Mouse (Mus musculus) limb, embryonic 15.5 days (tissue): ENCODE data around the gene Gm47841. TPM values are rescaled to one million over a fixed set of nuclear protein-coding genes. Genes with fewer than 3 reads are reported as not detected.

Source experiments
- ATAC-seq: fragments of 200-750 bp; cut with Nextera tagmentation; 2 replicates; pipeline ENCODE4 v1.8.0; 2017; ENCODE audit warnings: low read depth, moderate TSS enrichment; ENCODE audit not compliant: insufficient number of reproducible peaks, low FRiP score, low TSS enrichment
- H3K27ac ChIP-seq: fragments of 300-500 bp; sonication (generic); 2 replicates; pipeline ENCODE4 v1.5.1; 2015; ENCODE audit warnings: moderate library complexity, mild to moderate bottlenecking, inconsistent platforms
- H3K27me3 ChIP-seq: fragments of 300-500 bp; sonication (generic); 2 replicates; pipeline ENCODE4 v1.6.1; 2015; ENCODE audit warnings: inconsistent platforms
- H3K36me3 ChIP-seq: fragments of 300-500 bp; sonication (generic); 2 replicates; pipeline ENCODE4 v1.6.1; 2015; ENCODE audit warnings: inconsistent platforms
- H3K4me1 ChIP-seq: fragments of 300-500 bp; sonication (generic); 2 replicates; pipeline ENCODE4 v1.6.1; 2015; ENCODE audit warnings: inconsistent platforms
- H3K4me2 ChIP-seq: fragments of 300-500 bp; sonication (generic); 2 replicates; pipeline ENCODE4 v1.6.1; 2015; ENCODE audit warnings: mild to moderate bottlenecking, inconsistent platforms
- H3K4me3 ChIP-seq: fragments of 300-500 bp; sonication (generic); 2 replicates; pipeline ENCODE4 v1.5.1; 2015; ENCODE audit warnings: mild to moderate bottlenecking, inconsistent platforms
- H3K9ac ChIP-seq: fragments of 300-500 bp; sonication (generic); 2 replicates; pipeline ENCODE4 v1.6.1; 2015; ENCODE audit warnings: inconsistent platforms
- H3K9me3 ChIP-seq: fragments of 300-500 bp; sonication (generic); 2 replicates; pipeline ENCODE4 v1.6.1; 2016; ENCODE audit warnings: inconsistent platforms
- WGBS: fragments of 180-500 bp; shearing (Covaris S2); methylation state at CpG from one replicate; pipeline ENCODE4 v1.1.7; 2015; 5-methylcytosine and 5-hydroxymethylcytosine counted together
- polyA plus RNA-seq: library from polyadenylated mRNA; unstranded; fragments of >200 nt; fragmentation: Nextera tagmentation; extraction: Ambion mirVana; gene quantifications from 2 replicates; pipeline ENCODE4 v1.2.1, GENCODE M21; 2015

Gm47841 gene
- polyA plus RNA-seq, 1 experiment from 2014 or later: not detected

DNA sequence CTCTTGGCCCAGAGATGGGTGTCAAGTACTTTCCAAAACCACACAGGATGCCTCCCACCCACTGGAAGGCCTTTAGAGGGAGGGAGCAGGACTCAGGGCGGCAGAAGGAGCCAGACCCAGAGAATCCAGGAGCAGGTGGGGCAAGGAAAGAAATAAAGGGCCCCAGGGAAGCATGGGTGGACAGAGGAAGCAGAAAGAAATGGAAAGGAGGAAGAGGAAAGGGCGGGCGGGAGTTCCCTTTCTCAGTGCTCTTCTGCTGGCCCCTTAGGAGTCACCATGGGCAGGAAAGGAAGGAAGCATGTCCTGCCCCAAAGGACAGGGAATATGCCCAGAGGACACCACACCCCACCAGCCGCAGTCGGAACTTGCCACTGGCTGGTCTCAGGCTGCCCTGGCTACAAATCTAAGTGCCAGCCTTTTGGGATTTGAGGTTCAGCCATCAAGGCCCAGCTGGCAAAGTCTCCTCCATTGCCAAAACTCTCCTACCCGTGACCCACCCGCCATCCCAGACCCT lies 33.9 kb upstream of the Gm47841 start:
- H3K9ac ChIP-seq: no peak overlapping the region
- no peak for ATAC-seq
- no peaks in the 10 kb centered on the region for H3K9me3 ChIP-seq
- H3K4me3 ChIP-seq: no peak overlapping the region
- H3K4me2 ChIP-seq: no peak overlapping the region
- H3K27ac ChIP-seq: no peak overlapping the region
- no peaks in the 10 kb centered on the region for H3K27me3 ChIP-seq
- no peaks in the 10 kb centered on the region for H3K36me3 ChIP-seq
- H3K4me1 ChIP-seq: peaks cover 54% of the 10 kb centered on the region
- 62% methylated on average over 7 of the region's 7 CpGs for WGBS

DNA sequence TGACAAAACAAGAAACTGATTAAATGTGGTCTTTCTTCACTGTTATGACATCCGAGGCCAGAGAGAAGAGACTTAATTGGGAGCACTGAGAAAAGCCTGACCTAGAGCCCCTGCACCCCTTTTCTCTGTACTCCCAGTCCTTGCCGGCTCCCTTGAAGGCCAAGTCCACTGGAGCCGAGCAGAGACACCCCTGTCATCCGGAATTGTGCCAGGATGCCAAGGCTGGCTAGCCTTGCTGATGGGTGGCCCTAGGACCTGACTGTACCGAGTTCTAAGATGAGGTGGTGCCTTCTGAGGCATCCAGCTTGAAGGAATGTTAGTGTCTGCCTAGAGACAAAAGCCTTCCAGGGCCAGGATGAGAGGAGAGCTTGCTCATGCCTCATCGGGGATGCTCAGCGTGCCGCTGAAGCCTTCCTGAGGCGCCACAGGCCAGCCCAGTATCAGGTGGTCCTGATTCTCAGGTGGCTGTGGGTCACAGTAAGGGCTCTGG lies 32.9 kb upstream of the Gm47841 start:
- H3K27ac ChIP-seq: no peak overlapping the region
- ATAC-seq: no peak
- 78% methylated on average over 9 of the region's 9 CpGs for WGBS
- H3K9ac ChIP-seq: no peak overlapping the region
- H3K27me3 ChIP-seq: no peaks in the 10 kb centered on the region
- peaks cover 64% of the 10 kb centered on the region for H3K4me1 ChIP-seq
- no peaks in the 10 kb centered on the region for H3K36me3 ChIP-seq
- no peak overlapping the region for H3K4me2 ChIP-seq
- no peak overlapping the region for H3K4me3 ChIP-seq
- no peaks in the 10 kb centered on the region for H3K9me3 ChIP-seq

DNA sequence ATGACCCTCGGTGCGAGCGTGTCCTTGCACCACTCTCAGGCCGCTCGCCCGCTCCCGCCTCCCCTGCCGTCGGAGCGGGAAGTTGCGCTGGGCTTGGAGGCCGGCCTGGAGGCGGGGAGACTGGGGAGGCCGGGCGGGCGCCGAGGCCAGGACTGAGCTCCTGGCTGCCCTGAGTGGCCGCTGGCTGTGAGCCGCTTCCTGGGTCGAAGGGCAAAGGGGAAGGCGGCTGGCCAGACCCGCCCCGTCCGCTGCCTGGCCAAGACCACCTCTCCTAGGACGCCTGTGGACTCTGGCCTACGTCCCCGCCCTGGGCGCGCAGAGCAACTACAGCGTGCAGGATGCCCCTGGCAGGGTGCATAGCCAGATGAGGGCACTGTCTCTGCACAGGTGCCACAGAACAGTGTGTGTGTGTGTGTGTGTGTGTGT lies 31.5 kb upstream of the Gm47841 start:
- Histone ChIP-seq H3K36me3 (no peaks in the 10 kb centered on the region), H3K9me3 (no peaks in the 10 kb centered on the region), H3K4me1 (peaks cover 64% of the 10 kb centered on the region), H3K27me3 (no peaks in the 10 kb centered on the region), H3K4me2 (peak overlapping the region; percentile 88), H3K4me3 (peak overlapping the region; percentile 79), H3K9ac (peak overlapping the region; percentile 31), H3K27ac (peak overlapping the region; percentile 74)
- peak; percentile 56; the same call in 1 of the 2 replicates for ATAC-seq
- WGBS: 3% methylated on average over 23 of the region's 30 CpGs

DNA sequence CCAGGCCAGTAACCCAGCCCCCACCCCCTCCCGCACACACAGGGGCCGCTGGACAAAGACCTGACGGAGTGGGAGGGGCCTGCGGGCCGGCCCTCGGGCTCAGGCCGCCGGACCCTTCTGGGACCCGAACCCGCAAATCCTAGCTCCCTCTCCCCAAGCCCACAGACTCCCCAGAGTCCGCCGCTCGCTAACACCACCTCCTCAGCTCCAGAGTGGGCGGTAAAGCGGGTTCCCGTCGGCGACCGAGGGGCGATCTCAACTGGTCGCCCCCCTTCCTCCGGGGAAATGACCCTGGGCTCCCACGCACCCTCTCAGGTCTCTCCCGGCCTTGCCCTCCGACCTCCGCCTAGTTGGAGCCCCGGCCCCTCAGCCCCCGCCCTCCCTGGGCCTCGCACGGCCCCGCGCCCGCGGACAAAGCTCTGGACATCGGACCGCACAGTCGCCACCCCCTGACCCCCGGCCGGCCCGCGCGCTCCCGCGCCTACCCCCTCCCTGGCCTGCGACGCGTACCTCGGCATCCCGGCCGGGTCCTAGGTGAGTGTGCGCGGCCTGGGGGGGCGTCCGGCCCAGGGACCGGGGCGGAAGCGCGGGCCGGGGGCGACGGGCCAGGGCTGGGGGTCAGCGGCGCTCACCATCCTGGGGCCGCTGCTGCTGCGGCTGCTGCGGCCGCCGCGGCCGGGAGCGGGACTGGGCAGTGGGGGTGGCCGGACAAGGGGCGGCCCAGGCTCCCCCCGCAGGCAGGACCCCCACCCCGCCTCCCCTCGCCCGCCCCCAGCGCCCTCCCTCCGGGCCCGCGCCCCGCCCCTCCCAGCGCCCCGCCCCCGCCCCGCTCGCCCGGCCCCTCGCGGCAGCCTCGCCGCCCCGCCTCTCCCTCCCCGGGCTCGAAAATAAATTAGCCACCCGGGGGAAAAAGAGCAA lies 30.9 kb upstream of the Gm47841 start, which contains the start of gene Fignl2:
TSS of gene Fignl2 (minus strand) at position 755 of the 918 bp plus-strand sequence.
- Histone ChIP-seq H3K27me3 (no peaks in the 10 kb centered on the region), H3K9ac (peak within 1 kb of the TSS; percentile 71), H3K4me3 (peak within 1 kb of the TSS; percentile 79), H3K27ac (peak within 1 kb of the TSS; percentile 74), H3K9me3 (no peaks in the 10 kb centered on the region), H3K4me2 (peak within 1 kb of the TSS; percentile 88), H3K36me3 (no peaks in the 10 kb centered on the region), H3K4me1 (peaks cover 66% of the 10 kb centered on the region)
- WGBS: under 1% methylated on average over 64 of the region's 96 CpGs
- ATAC-seq: 0 out of 2 replicates have a peak, but pooled peaks have one; percentile 13

DNA sequence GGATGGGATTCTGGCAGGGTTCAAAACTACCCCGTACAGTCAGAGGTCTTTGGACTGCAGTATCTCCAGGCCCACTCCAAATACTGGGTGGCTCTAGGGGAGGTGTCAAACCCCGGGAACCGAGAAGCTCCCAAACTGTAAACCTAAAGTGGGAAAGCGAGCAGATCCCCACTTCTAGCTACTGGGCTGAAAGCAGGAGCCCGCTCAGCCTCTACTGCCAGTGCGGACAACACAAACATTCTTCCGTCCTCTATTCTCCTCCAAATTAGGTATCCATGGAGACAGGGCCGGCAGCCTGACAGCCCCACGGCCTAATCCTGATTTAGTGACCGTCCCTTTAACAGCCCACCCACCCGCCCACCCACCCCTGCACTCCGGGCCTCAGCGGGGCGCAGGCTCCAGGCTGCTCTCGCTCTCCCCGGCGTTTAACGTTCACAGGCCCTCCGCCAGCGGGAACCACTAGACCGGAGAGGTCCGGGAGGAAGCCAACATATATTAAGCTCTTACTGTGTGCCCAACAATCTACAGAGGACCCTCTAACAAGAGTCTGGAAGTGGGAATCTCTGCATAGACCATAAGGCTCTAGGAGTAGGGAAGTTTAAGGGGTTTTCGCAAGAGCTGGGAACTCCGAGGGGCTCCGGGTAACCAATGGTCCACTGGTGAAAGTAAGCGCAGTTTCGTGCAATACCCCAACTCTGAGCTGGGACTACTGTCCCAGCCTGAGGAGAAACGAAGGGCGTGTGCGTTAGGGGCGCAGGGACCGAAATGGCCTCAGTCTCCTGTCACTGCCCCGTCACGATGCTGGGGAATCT lies 30.0 kb upstream of the Gm47841 start:
- 2% methylated on average over 34 of the region's 34 CpGs for WGBS
- no peaks in the 10 kb centered on the region for H3K36me3 ChIP-seq

DNA sequence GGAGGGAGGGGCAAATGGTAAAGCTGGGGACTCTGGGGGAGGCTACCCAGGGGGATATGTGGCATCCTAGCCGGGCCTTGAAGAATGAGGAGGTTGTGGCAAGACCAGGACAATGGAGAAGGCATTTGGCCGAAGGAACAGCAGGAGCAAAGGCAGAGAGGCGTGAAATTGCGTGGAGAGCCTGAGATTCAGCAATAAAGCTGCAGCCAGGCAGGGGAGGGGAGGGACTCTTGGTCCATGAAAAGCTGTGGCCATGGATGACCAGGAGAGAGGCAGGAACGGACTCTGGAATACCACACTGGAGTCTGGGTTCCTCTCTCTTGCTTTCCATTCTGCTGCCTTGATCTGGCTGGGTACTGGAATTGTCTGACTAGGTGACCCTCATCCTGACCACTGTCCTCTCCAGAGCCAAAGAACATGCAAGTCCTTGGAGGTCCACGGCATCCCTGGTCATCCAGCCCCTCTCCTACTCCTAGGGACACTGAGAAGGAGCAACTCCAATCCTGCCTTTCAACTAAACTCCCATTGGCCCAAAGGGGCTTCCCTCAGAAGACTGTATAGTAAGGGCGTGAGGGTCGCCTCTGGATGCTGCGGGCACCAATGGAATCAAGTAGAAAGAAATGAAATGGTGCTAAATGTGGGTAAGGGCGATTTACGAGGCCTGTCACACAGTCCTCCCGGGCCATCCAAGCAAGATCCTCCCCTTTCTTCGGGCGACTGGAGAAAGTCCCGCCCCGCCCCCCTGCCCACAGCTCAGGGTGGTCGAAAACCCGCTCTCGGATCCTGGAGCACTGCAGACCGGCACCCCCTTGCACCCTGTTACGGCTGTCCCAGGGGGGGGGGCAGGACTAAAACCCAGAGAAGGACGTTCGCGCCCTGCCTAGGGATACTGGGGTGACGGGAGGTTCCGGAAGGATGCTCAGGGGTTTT lies 29.1 kb upstream of the Gm47841 start:
- ATAC-seq: no peak
- Histone ChIP-seq H3K9me3 (no peaks in the 10 kb centered on the region), H3K4me3 (peak overlapping the region; percentile 79), H3K27ac (no peak overlapping the region), H3K9ac (0 out of 2 replicates have a peak overlapping the region, but pooled peaks have one; percentile 14), H3K36me3 (no peaks in the 10 kb centered on the region), H3K4me2 (peak overlapping the region; percentile 88), H3K27me3 (no peaks in the 10 kb centered on the region), H3K4me1 (peaks cover 64% of the 10 kb centered on the region)
- WGBS: 11% methylated on average over 26 of the region's 26 CpGs

More for the DNA sequence above, 30.0 kb upstream of the Gm47841 start:
- Histone ChIP-seq H3K9ac (peak overlapping the region; percentile 71), H3K4me3 (peak overlapping the region; percentile 79), H3K4me1 (peaks cover 69% of the 10 kb centered on the region), H3K27ac (peak overlapping the region; percentile 74), H3K4me2 (peak overlapping the region; percentile 88), H3K9me3 (no peaks in the 10 kb centered on the region), H3K27me3 (no peaks in the 10 kb centered on the region)
- no peak for ATAC-seq

DNA sequence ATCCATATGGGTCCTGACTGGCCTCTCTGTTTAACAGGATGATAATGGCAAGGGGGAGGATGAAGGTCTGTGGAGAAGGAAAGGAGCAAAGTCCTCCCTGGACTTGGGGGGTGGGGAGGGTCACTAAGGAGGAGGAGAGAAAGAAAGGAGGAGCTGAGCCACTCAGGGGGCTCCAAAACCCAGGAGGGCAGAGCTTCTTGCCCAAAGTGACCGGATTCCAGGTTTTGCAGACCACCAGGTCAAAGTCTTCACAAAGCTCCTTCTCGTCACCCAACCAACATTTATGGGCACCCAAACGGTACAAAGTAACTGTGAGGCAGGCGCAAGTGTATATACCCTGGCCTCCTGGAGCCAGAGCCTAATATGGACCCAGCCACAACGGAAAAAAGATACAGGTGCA lies 28.5 kb upstream of the Gm47841 start:
- ATAC-seq: no peak
- H3K4me1 ChIP-seq: peaks cover 64% of the 10 kb centered on the region
- peak overlapping the region; percentile 88 for H3K4me2 ChIP-seq
- H3K9ac ChIP-seq: no peak overlapping the region
- H3K9me3 ChIP-seq: no peaks in the 10 kb centered on the region
- no peaks in the 10 kb centered on the region for H3K36me3 ChIP-seq
- peak overlapping the region; percentile 1; the same call in 1 of the 2 replicates for H3K4me3 ChIP-seq
- no peaks in the 10 kb centered on the region for H3K27me3 ChIP-seq
- WGBS: 40% methylated on average over 5 of the region's 5 CpGs
- no peak overlapping the region for H3K27ac ChIP-seq

DNA sequence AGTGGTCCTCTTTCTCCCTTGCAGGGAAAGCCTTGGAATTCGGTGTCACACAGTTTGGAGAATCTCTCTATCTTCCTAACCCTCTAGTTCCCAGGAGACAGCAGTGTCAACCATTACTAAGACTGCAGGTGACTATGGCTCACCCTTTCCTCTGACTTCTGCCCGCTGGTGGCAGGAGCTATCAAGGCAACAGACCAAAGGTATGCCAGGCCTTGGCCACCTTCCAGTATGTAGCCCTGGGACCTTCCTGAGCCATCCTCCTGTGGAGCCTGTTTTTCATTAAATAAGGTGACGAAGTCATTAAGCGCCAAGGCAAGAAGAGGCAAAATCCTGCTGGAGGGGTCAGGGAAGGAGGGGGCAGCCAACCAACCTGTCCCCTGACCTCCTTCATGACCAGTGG lies 28.0 kb upstream of the Gm47841 start:
- 60% methylated on average over 4 of the region's 4 CpGs for WGBS
- H3K27ac ChIP-seq: no peak overlapping the region
- H3K9ac ChIP-seq: no peak overlapping the region
- no peak overlapping the region for H3K4me2 ChIP-seq
- ATAC-seq: no peak
- H3K36me3 ChIP-seq: no peaks in the 10 kb centered on the region
- H3K4me1 ChIP-seq: peaks cover 64% of the 10 kb centered on the region
- H3K4me3 ChIP-seq: no peak overlapping the region
- H3K9me3 ChIP-seq: no peaks in the 10 kb centered on the region
- no peaks in the 10 kb centered on the region for H3K27me3 ChIP-seq

DNA sequence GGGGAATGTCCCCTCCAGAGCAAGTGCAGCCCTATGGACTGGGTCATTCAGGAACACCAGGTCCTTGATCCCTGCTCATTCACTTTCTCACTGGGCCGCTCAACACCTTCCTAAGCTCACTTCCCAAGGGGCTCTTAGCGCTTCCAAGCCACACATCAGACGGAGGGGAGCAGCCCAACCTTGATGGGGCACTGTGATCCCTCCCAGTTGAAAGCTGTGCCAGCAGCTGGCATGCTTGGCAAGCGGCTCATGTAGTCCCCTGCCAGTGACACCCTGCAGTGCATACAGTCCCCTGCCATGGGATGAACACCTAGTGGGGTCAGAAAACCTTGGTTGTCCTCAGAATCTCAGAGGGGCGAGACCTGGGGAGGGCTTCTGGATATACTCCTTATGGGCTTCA lies 26.9 kb upstream of the Gm47841 start:
- H3K9me3 ChIP-seq: no peaks in the 10 kb centered on the region
- 75% methylated on average over 5 of the region's 5 CpGs for WGBS
- no peak overlapping the region for H3K9ac ChIP-seq
- no peaks in the 10 kb centered on the region for H3K36me3 ChIP-seq
- no peak for ATAC-seq
- peaks cover 69% of the 10 kb centered on the region for H3K4me1 ChIP-seq
- H3K4me2 ChIP-seq: no peak overlapping the region
- H3K27me3 ChIP-seq: no peaks in the 10 kb centered on the region
- H3K4me3 ChIP-seq: no peak overlapping the region
- no peak overlapping the region for H3K27ac ChIP-seq

DNA sequence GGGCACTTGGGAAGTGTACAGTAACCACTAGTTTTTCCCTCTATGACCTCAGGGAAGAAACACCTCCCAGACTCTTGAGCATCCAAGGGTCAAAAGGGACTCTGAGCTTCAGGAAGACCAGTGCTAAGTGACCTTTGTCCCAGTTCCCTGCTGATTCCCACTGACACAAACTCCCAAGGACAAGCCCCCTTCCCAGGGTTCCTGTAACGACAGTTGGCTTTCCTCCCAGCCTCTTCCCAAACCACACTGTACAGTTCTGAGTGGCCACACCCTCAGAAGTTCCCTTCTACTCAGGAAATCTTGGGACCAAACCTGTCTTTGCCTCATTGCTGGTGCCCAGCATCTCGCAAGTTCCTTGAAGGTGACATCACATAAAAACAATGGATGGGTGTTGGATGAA lies 25.5 kb upstream of the Gm47841 start:
- Histone ChIP-seq H3K27ac (no peak overlapping the region), H3K36me3 (no peaks in the 10 kb centered on the region), H3K4me2 (no peak overlapping the region), H3K4me1 (peaks cover 72% of the 10 kb centered on the region), H3K27me3 (no peaks in the 10 kb centered on the region), H3K4me3 (no peak overlapping the region), H3K9me3 (no peaks in the 10 kb centered on the region), H3K9ac (no peak overlapping the region)
- ATAC-seq: no peak
- WGBS: 37% methylated on average over 2 of the region's 2 CpGs

DNA sequence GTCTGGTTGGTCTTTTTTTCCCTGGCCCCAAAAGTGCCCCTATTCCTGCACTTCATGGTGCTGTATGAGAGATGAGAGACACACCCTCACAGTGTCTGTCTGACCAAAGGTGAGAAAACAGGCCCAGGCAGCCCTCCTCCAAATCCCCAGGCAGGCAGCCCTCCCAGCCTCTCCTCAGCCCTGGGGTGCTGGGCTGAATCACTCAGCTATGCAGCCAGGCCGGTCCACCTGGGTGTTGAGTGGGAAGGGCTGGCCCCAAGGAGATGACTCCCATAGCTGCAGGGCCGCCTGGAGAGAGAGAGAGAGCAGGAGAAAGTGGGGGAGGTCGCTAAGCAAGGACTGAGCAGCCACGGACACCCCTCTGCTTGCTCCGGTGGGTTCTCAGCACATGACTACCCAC lies 23.6 kb upstream of the Gm47841 start:
- Histone ChIP-seq H3K27me3 (no peaks in the 10 kb centered on the region), H3K9ac (no peak overlapping the region), H3K36me3 (no peaks in the 10 kb centered on the region), H3K9me3 (no peaks in the 10 kb centered on the region), H3K4me2 (no peak overlapping the region), H3K4me3 (no peak overlapping the region), H3K27ac (peak overlapping the region; percentile 69), H3K4me1 (peaks cover 67% of the 10 kb centered on the region)
- ATAC-seq: peak; percentile 52; the same call in 1 of the 2 replicates
- 32% methylated on average over 5 of the region's 5 CpGs for WGBS
